Mouse (Mus musculus): ENCODE measurements around the gene Psmb2. TPM values are rescaled to one million over a fixed set of nuclear protein-coding genes. Genes with fewer than 3 reads are reported as not detected.

Gene Psmb2
- polyA plus RNA-seq, 1 experiment, result 236 TPM

DNA sequence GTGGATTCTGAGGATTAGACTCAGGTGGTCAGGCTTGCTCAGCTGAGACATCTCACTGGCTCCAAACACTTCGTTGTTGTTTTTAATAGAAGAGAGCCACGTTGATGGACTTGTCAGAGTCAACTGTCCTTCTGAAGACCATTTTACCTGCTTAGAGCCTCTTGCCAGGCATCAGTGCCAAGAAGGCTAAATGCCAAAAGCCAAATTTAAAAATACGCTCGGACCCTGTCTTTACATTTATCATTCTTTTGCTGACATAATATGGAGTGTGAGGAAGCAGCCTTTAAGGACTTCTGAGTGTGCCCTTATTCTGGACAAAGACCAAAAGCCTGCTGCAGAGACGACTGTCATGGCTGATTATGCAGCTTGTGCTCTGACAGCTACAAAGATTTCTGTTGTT, 80.9 kb downstream of the Psmb2 start:
- H3K36me3 ChIP-seq (ENCODE audit: control insufficient read depth, insufficient read depth), result peaks cover 33% of the 10 kb centered on the region
- no peak overlapping the region for H3K4me2 ChIP-seq (ENCODE audit: low read depth)
- no peak overlapping the region for H3K4me3 ChIP-seq
- H3K27me3 ChIP-seq (ENCODE audit: control insufficient read depth, insufficient read depth, insufficient read length), result no peaks in the 10 kb centered on the region
- no peak overlapping the region for H3ac ChIP-seq (ENCODE audit: control insufficient read depth, insufficient read length)
- TF ChIP-seq TCF12 (IDR thresholded peaks at IDR 0.05; ENCODE audit: insufficient read depth, poor library complexity, severe bottlenecking), result no peak
- no peak for TF ChIP-seq POLR2AphosphoS2 (IDR thresholded peaks at IDR 0.05; ENCODE audit: insufficient read length, low read depth)
- no peak for TF ChIP-seq POLR2A (IDR thresholded peaks at IDR 0.05; ENCODE audit: insufficient read length, low read depth)
- TF ChIP-seq MYOG (IDR thresholded peaks at IDR 0.05; ENCODE audit: control insufficient read depth in 1 of 3, insufficient read depth in 1 of 3, insufficient read length in 2 of 3, low read depth in 2 of 3), result no peak
- no peak for TF ChIP-seq E2F4 (IDR thresholded peaks at IDR 0.05; ENCODE audit: insufficient read depth)
- TF ChIP-seq MYOD1 (IDR thresholded peaks at IDR 0.05; ENCODE audit: control insufficient read depth in 1 of 3, insufficient read length in 2 of 3, low read depth in 2 of 3), result no peak
- TF ChIP-seq MAX (IDR thresholded peaks at IDR 0.05; ENCODE audit: low read depth), result no peak
- TF ChIP-seq TCF3 (IDR thresholded peaks at IDR 0.05; ENCODE audit: insufficient read length, low read depth), result no peak
- no peak for TF ChIP-seq USF1 (IDR thresholded peaks at IDR 0.05; ENCODE audit: low read depth)
- TF ChIP-seq REST (IDR thresholded peaks at IDR 0.05; ENCODE audit: insufficient read depth, insufficient read length), result no peak
- no peaks in the 10 kb centered on the region for H3K79me2 ChIP-seq (ENCODE audit: control insufficient read depth, insufficient read depth)

Other genes with a start within 250 kb of the Psmb2 start
- 4.5 TPM for gene Ago3, start 248.1 kb upstream of the Psmb2 start, polyA plus RNA-seq (2012; fragmentation: generic; extraction: Trizol)
- gene Ago1, start 209.0 kb upstream of the Psmb2 start, polyA plus RNA-seq (2012; fragmentation: generic; extraction: Trizol), result 8.4 TPM
- 0.02 TPM for gene Ago4, start 144.2 kb upstream of the Psmb2 start, polyA plus RNA-seq (2012; fragmentation: generic; extraction: Trizol)
- gene Clspn, start 120.7 kb upstream of the Psmb2 start, polyA plus RNA-seq (2012; fragmentation: generic; extraction: Trizol), result 1.7 TPM
- gene 5730409E04Rik, start 67.8 kb upstream of the Psmb2 start, polyA plus RNA-seq (2012; fragmentation: generic; extraction: Trizol), result 1.8 TPM
- 0.02 TPM for gene Tfap2e, start 58.6 kb downstream of the Psmb2 start, polyA plus RNA-seq (2012; fragmentation: generic; extraction: Trizol)
- gene Ncdn, start 75.8 kb downstream of the Psmb2 start, polyA plus RNA-seq (2012; fragmentation: generic; extraction: Trizol), result 25.8 TPM
- 56.6 TPM for gene AU040320, start 75.9 kb downstream of the Psmb2 start, polyA plus RNA-seq (2012; fragmentation: generic; extraction: Trizol)